Mouse (Mus musculus) embryo, embryonic 10.5 days (tissue): ENCODE data around the gene Crispld2.

ENCODE experiments used
- DNase-seq: peaks from one replicate; pipeline ENCODE4 v3.0.0-alpha.2; 2015; ENCODE audit warnings: low spot score

Crispld2 gene

DNA sequence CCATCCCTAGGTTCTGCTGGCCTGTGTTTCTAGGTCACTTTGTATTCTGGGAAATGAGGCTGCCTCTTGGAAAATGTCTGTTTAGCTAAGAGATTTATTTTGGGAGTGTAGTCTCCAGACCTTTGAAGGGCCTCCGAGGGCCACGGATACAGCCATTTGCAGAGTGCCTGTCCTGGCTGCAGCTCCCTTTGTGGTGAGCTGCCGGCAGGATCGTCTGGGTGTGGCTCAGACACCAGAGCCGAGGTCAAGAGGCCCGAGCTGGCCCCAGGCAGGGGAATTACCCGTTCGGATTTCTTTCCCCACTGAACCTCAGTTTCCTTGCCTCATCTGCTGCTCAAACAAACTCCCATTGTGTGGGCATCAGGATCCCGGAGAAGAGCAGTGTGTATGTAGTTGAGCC, 43.9 kb downstream of the Crispld2 start:
- peak; percentile 46 for DNase-seq

GRCm38 (mm10) chr8:120036578-120036977, 44.3 kb downstream of the Crispld2 start:
- DNase-seq: no peak

- DNase-seq: no peak
Measured at GRCm38 (mm10) chr8:120037199-120037598, 45.0 kb downstream of the Crispld2 start.

DNA sequence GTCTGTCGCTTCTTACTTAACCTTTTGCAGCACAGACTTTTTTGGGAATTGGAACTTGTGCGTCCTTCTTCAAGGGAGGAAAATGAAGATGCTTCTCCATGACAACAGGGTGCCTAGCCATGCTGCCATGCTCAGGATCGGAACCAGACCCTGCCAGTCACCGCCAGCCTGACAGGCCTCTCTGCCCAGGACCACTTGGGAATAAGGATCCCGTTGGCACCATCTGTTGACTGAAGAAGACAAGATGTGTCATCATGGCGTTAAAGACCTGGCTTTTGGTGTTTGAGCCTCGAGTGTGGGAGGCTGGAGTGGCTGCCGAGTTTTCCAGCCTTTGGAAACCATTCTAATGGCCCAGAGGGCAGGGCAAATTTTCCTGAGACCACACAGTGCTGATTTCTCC, 45.4 kb downstream of the Crispld2 start:
- DNase-seq: no peak

GRCm38 (mm10) chr8:120038741-120039140, 46.5 kb downstream of the Crispld2 start:
- no peak for DNase-seq

GRCm38 (mm10) chr8:120039313-120039919, 47.2 kb downstream of the Crispld2 start:
- DNase-seq: no peak

DNA sequence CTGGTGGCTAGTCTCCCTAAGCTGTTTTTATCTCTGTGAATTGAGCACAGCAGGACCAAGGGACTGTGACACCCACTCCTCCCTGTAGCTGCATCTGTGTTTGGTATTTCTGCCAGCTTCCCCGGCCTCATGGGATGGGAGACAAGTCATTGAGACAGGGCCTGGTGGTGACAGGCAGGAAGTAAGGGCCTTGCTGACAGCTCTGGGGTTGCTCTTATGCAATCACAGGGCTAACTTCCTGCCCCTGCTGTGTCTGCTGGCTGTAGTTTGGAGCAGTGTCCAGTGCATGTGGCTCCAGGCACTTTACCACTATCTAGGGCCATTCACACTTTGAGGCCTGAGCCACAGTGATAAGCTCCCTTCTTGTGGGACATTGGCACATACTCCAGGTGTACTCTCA, 48.6 kb downstream of the Crispld2 start:
- DNase-seq: no peak

DNA sequence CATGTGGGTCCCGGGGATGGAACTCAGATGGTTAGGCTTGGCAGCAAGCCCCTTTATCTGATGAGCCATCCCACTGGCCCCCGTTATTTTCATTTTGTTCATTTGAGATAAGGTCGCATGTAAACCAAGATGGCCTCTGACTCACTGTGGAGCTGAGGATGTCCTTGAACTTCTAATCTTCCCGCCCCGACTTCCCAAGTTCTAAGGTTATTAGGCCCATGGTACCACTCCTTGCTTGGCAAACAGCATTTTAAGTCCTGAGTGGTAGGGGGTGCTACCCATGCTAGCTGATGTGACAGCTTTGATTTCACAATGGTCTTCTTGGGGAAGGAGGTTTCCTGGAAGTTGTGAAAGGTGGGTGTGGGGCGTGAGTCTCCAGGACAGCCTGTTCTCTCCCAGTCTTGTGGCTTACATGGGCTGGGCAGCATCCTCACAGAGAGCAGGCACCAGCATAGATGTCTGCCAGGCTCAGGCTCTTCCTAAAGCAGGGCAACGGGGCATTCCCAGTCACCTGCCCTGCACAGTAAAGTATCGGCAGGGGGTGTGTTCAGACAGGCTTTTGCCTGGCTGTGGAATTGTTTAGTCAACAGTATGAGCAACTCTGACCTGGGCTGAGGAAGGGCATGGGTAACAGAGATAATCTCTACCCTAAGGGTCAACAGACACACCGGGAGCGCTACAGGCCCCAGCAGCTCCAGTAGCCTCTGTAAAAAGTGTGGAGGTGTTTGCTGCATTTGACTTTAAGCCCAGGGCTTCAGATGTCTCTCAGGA, 50.5 kb downstream of the Crispld2 start:
- DNase-seq: no peak

DNA sequence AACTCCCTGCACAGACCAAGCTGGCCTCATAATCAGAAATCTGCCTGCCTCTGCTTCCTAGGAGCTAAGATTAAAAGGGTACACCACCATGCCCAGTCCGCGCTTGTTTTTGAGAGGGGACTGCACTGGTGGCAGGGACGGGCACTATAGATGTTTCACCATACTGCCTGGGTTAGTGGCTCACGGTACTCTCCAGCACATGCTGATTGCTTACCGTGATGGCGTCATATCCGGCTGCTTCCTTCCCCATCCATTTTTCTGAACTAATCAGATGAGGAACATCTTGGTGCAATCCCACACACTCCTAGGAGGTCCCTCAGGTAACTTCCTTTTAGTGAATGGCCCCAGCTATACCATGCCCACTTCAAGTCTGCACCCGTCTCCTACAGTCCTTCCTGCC, 52.7 kb downstream of the Crispld2 start:
- DNase-seq: no peak

GRCm38 (mm10) chr8:120045471-120045870, 53.2 kb downstream of the Crispld2 start:
- DNase-seq: peak; percentile 46

DNA sequence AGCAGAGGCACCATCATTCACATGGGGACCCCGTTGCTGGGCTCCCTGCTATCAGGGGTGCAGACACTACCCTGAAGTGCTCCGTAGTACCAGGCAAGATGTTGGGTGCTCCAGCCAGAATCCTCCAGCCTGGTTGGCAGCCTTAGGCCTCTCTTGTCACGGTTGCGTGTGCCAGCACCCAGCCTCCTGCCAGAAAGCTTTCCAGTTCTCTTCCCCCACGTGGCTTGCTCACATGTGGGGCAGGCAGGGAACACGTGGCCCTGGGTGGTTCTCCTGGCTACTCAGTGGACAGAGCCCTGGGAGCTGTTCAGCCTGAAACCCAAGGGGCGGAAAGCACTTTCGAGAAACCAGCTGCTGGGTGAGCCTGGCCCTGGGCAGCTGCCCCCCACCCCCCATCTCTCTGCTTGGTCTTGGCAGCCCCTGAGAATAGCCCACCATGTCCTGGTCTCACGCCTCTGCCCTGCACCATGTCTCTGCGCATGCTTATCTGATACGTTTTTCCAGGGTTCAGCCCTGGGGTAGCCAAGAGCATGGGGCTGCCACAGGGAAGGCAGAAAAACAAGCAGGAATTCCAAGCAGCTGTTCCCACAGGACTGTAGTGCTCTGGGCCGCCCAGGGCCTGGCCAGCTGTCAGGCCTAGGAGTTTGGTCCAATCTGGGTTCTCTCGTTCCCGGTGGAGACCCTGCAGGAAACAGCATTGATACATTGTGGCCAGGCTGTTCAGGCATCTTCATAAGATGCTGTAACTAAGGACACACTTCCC, 54.2 kb downstream of the Crispld2 start:
- no peak for DNase-seq

- DNase-seq: no peak
Measured at GRCm38 (mm10) chr8:120049949-120050348, 57.7 kb downstream of the Crispld2 start.

DNA sequence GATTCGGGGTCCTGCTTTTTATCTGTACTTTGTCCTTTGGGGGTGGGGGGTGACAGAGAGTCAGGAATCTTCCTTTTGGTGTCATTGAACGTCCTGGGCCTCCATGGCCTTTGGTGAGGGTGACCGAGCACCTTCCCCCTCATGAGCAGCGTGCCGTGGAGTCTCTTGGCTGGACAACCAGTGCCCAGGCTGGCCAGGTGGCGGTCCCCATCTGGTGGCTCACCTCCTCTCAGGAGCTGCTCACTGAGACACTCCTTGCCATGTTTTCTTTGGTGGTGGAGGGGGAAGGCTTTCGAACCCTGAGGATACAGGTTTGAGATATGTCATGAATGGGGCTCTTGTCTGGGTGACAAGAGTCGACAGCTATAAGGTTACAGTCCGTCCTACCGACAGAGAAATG, 58.1 kb downstream of the Crispld2 start:
- DNase-seq: no peak

DNA sequence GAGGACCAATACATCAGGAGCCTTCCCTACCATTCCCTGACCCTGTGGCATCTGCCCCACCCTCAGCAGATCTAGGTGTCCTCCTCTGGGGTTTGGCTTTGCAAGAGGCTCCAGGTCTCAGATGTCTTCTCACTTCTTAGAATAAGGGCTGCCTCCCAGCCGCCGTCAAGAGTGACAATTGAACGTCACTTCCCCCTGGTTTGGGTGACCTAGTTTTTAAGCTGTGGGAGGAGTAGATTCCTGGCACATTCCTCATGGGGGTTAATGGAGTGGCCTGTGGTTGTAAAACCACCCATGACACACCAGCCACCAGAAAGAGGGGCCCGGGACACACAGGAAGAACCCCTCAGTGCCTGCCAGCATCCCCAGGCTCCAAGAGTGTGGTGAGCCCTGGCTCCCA, 58.8 kb downstream of the Crispld2 start:
- no peak for DNase-seq

DNA sequence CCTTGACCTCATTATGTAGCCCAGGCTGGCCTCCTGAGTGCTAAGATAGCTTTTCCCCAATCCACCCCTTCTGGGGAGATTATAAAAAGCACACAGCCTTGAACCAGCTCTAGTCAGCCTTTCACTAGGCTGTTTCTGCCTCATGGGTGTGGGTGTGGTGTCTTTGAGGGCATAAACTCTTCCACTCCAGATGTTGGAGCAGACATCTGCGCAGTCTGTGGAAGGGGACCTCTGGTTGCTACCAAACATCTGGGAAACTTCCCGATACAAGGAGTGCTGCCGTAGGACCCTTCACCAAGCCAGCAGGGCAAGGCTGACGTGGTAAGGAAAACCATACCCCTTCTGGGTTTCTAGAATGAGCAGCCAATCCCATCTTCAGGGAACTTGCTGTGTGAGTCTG, 59.7 kb downstream of the Crispld2 start:
- DNase-seq: no peak

DNA sequence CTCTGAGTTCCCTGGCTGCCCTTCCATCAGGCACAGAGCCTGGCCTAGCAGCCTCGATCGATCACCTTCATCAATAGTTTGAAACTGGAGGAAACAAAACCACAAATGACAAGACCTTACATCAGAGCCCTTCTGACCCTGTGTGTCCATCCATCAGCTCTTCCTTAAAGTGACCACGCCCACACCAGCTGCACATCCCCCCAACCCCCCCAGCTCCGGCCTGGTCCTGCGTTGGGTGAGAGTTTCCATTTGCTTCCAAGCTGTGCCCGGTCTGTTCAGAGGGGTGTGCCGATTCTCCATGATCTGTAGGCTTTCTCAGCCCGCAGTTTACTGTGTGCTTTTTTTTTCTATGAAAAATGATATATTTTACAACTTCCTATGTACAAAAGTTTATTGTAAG, 60.1 kb downstream of the Crispld2 start:
- DNase-seq: no peak

DNA sequence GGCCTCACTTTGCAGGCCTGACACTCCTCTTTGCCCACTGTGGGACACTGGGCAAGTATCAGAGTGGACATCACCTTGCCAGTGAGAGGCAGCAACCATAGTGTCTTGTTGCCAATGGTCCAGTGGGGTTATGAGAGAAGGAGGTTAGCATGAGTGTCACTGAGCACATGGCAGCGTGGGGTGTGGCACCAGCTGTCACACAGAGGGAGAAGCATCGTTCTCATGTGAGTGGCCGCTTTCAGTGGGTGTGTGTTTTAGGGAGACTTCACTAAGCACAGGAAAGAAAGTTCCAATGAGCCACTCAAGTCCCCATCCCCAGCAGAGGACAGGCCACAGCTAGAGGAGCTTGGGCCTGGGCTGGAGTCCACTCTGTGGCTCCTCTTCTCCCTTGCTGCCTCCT, 62.6 kb downstream of the Crispld2 start:
- no peak for DNase-seq

- no peak for DNase-seq
Measured at GRCm38 (mm10) chr8:120057078-120057477, 64.8 kb downstream of the Crispld2 start.

GRCm38 (mm10) chr8:120062742-120063141, 70.5 kb downstream of the Crispld2 start:
- DNase-seq: no peak

DNA sequence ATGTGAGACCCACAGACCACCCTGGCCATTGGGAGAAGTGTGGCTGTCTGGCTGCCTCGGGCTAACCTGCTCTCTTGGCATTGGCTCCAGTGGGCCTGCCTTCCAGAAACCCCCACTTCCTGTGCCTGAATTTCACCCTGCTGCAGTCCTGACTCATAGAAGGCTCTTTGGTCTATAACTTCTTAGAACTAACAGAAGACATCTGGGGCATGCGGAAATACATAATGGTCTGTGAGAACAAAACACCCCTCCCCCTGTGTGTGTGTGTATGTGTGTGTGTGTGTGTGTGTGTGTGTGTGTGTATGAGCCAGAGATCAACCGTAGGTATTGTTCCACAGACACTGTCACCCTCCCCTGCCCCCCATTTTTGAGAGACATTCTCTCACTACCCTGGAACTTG, 71.1 kb downstream of the Crispld2 start:
- DNase-seq: no peak

DNA sequence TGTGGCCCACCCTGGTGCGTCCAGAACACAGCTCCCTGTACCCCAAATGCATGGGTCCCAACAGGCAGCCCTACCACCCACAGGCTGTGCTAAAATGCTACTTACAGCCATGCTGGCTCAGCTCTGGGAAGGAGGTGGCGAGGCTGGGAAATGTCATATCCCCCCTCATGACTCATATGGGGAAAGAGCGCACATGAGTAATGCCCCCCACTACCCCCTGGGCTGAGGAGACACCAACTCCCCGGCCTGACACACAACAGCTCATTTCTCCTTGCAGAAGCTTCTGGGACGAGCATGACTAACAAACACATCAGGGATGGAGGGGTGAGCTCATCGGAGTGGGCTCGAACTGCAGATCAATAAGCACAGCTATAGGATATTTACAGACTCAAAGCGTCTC, 73.4 kb downstream of the Crispld2 start:
- no peak for DNase-seq

DNA sequence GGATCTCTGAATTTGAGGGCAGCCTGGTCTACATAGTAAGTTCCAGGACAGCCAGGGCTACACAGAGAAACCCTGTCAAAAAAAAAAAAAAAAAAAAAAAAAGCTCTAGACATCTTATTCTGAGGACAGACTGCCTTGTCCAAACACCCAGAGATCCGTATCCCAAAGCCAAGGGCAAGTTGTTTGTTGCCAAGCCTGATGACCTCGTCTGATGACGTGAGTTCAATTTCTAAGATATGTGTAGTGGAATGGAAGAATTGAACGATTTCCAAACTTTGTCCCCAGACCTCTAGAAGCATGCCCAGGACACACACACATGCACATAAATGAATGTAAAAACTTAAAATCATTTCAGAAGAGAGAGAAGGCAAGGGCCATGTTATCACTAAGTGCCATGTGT, 74.0 kb downstream of the Crispld2 start:
- no peak for DNase-seq
